Mouse (Mus musculus) heart, embryonic 12.5 days (tissue): ENCODE measurements around the gene Shb. TPM values are rescaled to one million over a fixed set of nuclear protein-coding genes. Genes with fewer than 3 reads are reported as not detected.

Experiments
- ATAC-seq: fragments of 200-750 bp; cut with Nextera tagmentation; 2 replicates; pipeline ENCODE4 v1.8.0; 2017; ENCODE audit warnings: moderate TSS enrichment, moderate library complexity; ENCODE audit not compliant: insufficient number of reproducible peaks, low FRiP score
- H3K27ac ChIP-seq: fragments of 300-500 bp; sonication (generic); 2 replicates; pipeline ENCODE4 v1.5.1; 2016; ENCODE audit warnings: mild to moderate bottlenecking, moderate library complexity; ENCODE audit not compliant: poor library complexity, severe bottlenecking
- H3K27me3 ChIP-seq: fragments of 300-500 bp; sonication (generic); replicated peaks from 2 replicates; pipeline ENCODE4 v1.6.1; 2016; ENCODE audit warnings: mild to moderate bottlenecking, moderate library complexity
- H3K36me3 ChIP-seq: fragments of 300-500 bp; sonication (generic); 2 replicates; pipeline ENCODE4 v1.6.1; 2016; ENCODE audit warnings: mild to moderate bottlenecking, moderate library complexity
- H3K4me1 ChIP-seq: fragments of 300-500 bp; sonication (generic); replicated peaks from 2 replicates; pipeline ENCODE4 v1.6.1; 2016; ENCODE audit warnings: mild to moderate bottlenecking
- H3K4me2 ChIP-seq: fragments of 300-500 bp; sonication (generic); 2 replicates; pipeline ENCODE4 v1.6.1; 2016; ENCODE audit warnings: mild to moderate bottlenecking, moderate library complexity
- H3K4me3 ChIP-seq: fragments of 300-500 bp; sonication (generic); 2 replicates; pipeline ENCODE4 v1.5.1; 2016; ENCODE audit warnings: mild to moderate bottlenecking
- H3K9ac ChIP-seq: fragments of 300-500 bp; sonication (generic); 2 replicates; pipeline ENCODE4 v1.6.1; 2016; ENCODE audit warnings: mild to moderate bottlenecking, moderate library complexity
- H3K9me3 ChIP-seq: fragments of 300-500 bp; sonication (generic); replicated peaks from 2 replicates; pipeline ENCODE4 v1.6.1; 2016; ENCODE audit warnings: mild to moderate bottlenecking, moderate library complexity
- WGBS: fragments of 180-500 bp; shearing (Covaris S2); methylation state at CpG from one replicate; pipeline ENCODE4 v1.1.7; 2016; 5-methylcytosine and 5-hydroxymethylcytosine counted together
- polyA plus RNA-seq: library from polyadenylated mRNA; unstranded; fragments of >200 nt; fragmentation: Nextera tagmentation; extraction: Ambion mirVana; gene quantifications from 2 replicates; pipeline ENCODE4 v1.2.1, GENCODE M21; 2016

The Shb gene
- polyA plus RNA-seq, 1 experiment from 2014 or later, result 15.3 TPM

DNA sequence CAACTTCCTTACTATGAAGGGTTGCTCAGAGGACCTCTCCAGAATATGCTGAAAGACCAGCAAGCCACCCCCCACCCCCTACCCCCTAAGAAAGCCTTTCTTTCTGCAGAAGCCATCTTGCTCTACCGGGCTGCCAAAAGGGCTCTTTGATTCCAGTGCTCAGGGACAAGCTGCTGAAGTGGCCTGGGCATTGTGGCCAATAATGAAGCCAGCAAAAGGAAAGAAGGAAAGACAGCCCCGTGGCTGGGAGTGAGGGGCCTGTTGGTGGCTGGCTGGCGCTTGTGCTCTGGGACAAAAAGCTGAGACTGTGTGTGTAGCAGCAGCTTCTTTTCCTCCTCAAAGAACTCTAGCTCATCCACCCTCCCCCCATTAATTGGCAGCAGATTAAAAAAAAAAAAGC, 111.5 kb downstream of the Shb start:
- no peaks in the 10 kb centered on the region for H3K9me3 ChIP-seq
- no peak overlapping the region for H3K4me3 ChIP-seq
- no peak for ATAC-seq
- 75% methylated on average over 3 of the region's 3 CpGs for WGBS
- H3K36me3 ChIP-seq, result peaks cover 6% of the 10 kb centered on the region; the same call in 1 of the 2 replicates
- no peak overlapping the region for H3K4me2 ChIP-seq
- no peaks in the 10 kb centered on the region for H3K27me3 ChIP-seq
- H3K27ac ChIP-seq, result no peak overlapping the region
- peaks cover 32% of the 10 kb centered on the region for H3K4me1 ChIP-seq
- no peak overlapping the region for H3K9ac ChIP-seq

DNA sequence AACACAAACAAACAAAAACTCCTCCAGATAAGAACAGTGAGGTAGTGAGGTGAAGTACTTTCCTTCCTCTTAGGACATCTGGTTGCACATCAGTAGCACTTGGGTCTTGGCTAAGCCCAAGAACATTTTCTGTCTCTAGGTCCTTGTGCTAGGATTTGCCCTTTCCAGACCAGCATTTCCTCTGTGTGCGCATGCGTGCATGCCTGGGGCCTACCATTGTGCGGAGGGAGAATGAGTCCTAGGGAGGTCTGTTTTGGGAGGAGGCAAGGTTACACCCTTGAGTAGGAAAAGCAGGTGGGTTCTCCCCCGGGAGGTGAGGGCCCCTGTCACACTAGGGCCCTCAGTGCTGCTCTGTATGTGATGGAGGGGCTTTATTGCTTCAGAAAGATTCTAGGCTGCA, 113.2 kb downstream of the Shb start:
- Histone ChIP-seq H3K4me1 (peaks cover 31% of the 10 kb centered on the region), H3K9ac (no peak overlapping the region)
- 83% methylated on average over 4 of the region's 4 CpGs for WGBS

DNA sequence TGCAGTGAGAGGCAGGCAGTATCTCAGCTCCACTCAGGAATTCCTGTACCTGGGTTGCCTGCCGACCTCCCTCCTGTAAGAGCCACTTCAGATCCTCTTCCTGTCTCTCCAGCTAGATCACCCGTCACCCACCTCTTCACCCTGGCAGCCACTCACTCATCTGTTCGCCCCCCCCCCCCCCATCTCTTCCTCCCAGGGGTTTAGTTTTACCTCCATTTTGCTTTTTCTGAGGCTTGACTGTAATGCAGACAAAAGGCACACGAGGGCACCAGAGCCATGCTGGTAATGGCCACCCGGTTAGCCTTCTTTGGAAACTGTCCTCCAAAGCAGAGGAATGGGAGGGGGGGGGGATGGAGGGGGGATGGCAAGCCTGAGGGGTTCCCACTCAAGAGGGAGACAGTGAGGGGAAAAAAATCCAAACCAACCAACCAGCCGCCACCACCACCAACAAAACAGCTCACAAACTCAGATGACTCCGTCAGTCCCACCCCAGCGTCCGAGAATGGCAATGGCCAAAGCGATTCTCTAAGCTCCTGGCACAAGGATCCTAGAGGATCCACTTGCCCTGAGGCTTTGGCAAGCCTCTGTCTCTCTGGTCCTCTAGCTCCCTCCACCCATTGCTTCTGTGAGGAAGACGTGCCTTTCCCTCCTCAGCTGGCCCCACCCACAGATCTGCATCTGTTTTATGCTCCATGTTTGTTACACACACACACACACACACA, 113.9 kb downstream of the Shb start:
- Histone ChIP-seq H3K27me3 (no peaks in the 10 kb centered on the region), H3K36me3 (peaks cover 2% of the 10 kb centered on the region; the same call in 1 of the 2 replicates), H3K27ac (no peak overlapping the region), H3K9ac (no peak overlapping the region), H3K4me3 (no peak overlapping the region), H3K9me3 (no peaks in the 10 kb centered on the region), H3K4me1 (peaks cover 24% of the 10 kb centered on the region), H3K4me2 (peak overlapping the region; percentile 34)
- 25% methylated on average over 11 of the region's 11 CpGs for WGBS
- ATAC-seq, result no peak

More for the DNA sequence above, 113.2 kb downstream of the Shb start:
- peaks cover 6% of the 10 kb centered on the region; the same call in 1 of the 2 replicates for H3K36me3 ChIP-seq
- no peak overlapping the region for H3K4me3 ChIP-seq
- H3K27ac ChIP-seq, result no peak overlapping the region
- no peak overlapping the region for H3K4me2 ChIP-seq
- H3K9me3 ChIP-seq, result no peaks in the 10 kb centered on the region
- no peaks in the 10 kb centered on the region for H3K27me3 ChIP-seq
- no peak for ATAC-seq

DNA sequence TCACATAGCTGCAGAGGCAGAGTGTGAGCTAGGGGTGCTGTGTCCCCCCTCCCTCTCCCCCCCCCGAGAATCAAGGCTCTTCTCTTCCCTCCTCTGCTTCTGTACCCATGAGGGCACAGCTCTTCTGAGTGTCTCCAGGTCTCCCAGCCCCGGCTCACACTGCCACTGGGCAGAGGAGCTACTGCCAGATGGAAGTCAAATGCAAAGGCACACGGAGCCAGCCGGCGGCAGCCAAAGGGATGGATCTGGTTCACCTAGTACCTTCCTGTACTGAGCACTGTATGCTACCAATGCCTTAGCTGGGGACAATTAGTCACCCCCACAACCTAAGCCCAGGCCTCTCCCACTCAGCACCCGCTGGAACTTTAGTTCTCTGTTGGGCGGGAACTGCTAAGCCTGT, 116.0 kb downstream of the Shb start:
- Histone ChIP-seq H3K4me2 (no peak overlapping the region), H3K27ac (no peak overlapping the region)

DNA sequence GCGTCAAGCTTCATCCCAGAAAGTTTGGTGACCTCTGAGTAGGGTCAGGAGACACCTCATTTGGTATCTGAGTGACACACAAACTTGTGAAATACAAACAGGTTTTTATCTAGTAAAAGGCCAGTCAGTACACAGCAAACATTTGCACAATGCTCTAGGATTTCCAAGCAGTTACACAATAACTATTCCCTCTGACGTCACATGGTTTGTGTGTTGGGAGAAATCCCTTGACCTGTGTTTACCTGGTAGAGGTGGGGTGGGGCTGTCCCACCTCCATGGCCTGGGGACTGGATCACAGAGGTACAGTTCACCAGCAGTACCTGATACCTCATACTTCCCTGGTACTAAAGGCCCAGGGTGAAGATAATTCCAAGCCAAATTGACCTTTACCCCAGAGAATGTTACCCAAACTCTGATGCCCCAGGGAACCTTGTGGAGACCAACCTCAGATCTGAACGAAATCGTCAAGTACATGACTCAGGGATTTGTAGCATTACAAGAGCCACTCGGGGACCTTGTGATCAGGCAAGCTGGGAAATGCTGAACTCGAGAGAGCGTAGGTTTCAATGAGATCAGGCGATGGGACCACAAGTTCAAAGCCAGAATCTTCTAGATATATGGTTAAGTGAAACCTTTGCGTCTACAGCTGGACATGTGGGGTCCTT, 118.5 kb downstream of the Shb start:
- Histone ChIP-seq H3K4me2 (no peak overlapping the region), H3K27me3 (no peaks in the 10 kb centered on the region), H3K4me3 (no peak overlapping the region), H3K36me3 (no peaks in the 10 kb centered on the region), H3K27ac (no peak overlapping the region), H3K4me1 (peaks cover 23% of the 10 kb centered on the region), H3K9me3 (no peaks in the 10 kb centered on the region), H3K9ac (no peak overlapping the region)
- WGBS, result 79% methylated on average over 9 of the region's 9 CpGs
- no peak for ATAC-seq

More for the DNA sequence above, 116.0 kb downstream of the Shb start:
- Histone ChIP-seq H3K9ac (no peak overlapping the region), H3K4me3 (no peak overlapping the region), H3K27me3 (no peaks in the 10 kb centered on the region), H3K9me3 (no peaks in the 10 kb centered on the region), H3K36me3 (no peaks in the 10 kb centered on the region), H3K4me1 (peaks cover 20% of the 10 kb centered on the region)
- no peak for ATAC-seq
- WGBS, result 71% methylated on average over 7 of the region's 7 CpGs

DNA sequence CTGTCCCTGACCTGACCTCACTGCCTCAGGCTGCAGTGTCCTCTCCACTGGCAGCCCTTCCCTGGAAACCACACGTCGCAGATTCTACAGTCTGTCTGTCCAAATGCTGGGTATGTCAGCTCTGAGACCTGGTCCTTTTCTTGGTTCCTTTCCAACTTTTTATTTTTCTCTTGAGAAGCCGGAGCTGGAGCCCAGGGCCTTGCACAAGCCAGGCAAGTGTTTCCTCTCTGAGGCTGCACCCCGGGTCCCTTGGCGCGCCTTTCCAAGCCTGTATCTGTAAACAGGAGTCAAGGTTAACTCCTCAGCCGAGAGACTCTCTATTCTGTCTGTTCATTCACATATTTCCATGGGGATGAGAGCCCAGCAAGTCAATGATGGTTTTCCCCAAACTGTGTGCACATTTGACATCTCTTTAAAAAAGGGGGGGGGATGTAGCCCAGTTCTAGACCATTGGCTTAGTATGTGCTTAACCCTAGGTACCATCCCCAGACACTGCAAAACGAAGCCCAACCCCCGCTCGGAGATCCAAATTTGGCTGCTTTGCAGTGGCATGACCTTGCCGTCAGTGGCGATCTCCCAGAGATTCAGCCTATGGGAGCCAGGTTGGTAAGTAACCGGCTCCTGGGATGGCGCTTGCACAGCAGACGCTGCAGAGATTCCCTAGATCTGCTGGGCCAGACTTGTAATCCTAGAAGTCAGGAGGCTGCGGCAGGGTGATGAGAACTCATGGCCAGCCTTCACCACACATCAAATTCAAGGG, 119.7 kb downstream of the Shb start:
- no peak overlapping the region for H3K4me3 ChIP-seq
- H3K9me3 ChIP-seq, result no peaks in the 10 kb centered on the region
- H3K36me3 ChIP-seq, result no peaks in the 10 kb centered on the region
- no peak overlapping the region for H3K4me2 ChIP-seq
- H3K27me3 ChIP-seq, result no peaks in the 10 kb centered on the region
- no peak overlapping the region for H3K9ac ChIP-seq
- WGBS, result 57% methylated on average over 16 of the region's 16 CpGs
- no peak for ATAC-seq
- peaks cover 17% of the 10 kb centered on the region for H3K4me1 ChIP-seq
- H3K27ac ChIP-seq, result no peak overlapping the region

DNA sequence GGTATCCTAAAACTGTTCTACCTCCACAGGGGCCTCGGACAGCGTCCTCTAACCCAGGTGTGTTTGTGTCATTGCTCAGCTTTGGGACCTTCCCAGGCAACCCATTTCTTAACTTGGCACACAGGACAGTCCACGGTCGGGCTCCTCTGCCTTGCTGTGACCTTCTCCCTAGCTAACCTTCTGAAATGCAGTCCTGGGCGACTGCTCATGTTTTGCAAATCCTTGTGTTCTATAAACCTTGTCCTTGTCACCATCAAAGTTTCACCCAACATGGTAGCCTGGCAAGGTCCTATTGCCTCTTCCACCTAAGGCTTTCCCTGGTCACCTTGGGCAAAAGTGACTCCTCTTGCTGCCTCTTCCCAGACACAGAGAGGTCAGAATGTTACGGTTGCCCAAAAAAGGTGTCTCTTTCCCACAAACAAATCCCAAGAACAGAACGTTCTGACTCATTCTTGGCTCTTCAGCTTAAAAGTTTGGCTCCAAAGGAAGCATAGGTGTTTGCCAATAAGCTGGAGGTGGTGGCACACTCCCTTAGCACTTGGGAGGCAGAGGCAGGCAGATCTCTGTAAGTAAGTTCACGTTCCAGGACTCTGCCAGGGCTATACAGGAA, 121.0 kb downstream of the Shb start:
- ATAC-seq, result no peak
- Histone ChIP-seq H3K4me1 (peaks cover 29% of the 10 kb centered on the region), H3K9me3 (no peaks in the 10 kb centered on the region), H3K4me2 (no peak overlapping the region), H3K36me3 (no peaks in the 10 kb centered on the region), H3K4me3 (no peak overlapping the region), H3K27me3 (no peaks in the 10 kb centered on the region), H3K27ac (no peak overlapping the region), H3K9ac (no peak overlapping the region)
- 87% methylated on average over 8 of the region's 8 CpGs for WGBS

DNA sequence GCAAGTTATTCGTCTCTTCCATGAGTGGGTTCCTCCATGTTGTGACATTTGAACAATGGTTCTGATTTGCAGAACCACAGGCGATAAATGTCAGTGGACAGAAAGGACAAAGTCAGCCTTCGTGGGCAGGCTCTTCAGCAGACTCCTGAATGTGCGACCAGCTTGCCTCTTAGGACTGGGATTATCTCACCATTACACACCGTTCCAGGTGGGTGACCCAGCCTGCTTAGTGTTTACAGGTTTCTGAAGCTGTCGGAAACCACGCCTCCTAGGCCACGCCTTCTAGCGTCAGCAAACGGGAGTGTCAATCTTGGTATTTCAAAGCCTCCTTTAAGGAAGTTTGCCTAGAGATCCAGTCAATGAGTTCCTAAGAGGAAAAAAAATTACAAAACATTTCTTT, 123.0 kb downstream of the Shb start:
- ATAC-seq, result peak; percentile 77
- H3K4me2 ChIP-seq, result peak overlapping the region; percentile 73
- H3K27me3 ChIP-seq, result no peaks in the 10 kb centered on the region
- H3K9ac ChIP-seq, result peak overlapping the region; percentile 97
- H3K4me1 ChIP-seq, result peaks cover 38% of the 10 kb centered on the region
- peak overlapping the region; percentile 97 for H3K4me3 ChIP-seq
- no peaks in the 10 kb centered on the region for H3K9me3 ChIP-seq
- peak overlapping the region; percentile 88 for H3K27ac ChIP-seq
- peaks cover 3% of the 10 kb centered on the region; the same call in 1 of the 2 replicates for H3K36me3 ChIP-seq
- 1% methylated on average over 10 of the region's 10 CpGs for WGBS

DNA sequence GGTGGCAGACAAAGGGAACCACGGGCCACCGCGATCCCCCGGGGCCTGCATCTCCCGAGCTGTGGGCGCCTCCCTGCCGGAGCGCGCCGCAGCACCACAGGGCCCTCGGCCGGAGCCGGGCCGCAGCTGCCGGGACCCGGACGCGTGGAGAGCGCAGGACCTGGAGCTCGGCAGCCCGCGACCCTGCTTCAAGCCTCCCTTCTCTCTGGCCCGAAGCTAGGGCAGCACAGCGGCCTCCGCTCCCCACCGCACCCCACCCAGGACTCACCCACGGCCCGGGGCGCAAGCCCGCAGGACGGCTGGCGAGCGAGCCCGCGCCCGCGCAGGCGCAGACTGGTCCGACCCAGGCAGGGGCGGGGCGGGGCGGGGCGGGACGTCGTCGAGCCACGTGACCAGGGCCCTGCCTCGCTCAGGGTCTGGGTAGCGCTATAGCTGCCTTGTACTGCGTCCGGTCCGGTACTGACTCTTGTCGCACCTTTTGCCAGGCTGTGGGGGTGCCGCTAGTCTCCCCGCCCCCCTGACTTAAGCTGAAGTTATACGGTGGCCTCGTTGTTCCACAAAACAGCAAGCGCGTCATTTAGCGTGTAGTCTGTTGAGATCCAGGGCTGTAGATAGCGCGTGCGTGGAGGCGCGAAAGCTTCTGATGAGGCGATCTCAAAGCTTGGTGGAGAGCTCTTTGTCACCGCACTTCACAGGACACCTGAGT, 123.7 kb downstream of the Shb start, which contains the start of gene Slc25a51:
Slc25a51 (minus strand) TSS at position 340 of the 706 bp plus-strand sequence.
- Histone ChIP-seq H3K27ac (peak within 1 kb of the TSS; percentile 88), H3K4me2 (peak within 1 kb of the TSS; percentile 73), H3K4me3 (peak within 1 kb of the TSS; percentile 97), H3K36me3 (peaks cover 10% of the 10 kb centered on the region), H3K9me3 (no peaks in the 10 kb centered on the region), H3K27me3 (no peaks in the 10 kb centered on the region), H3K9ac (peak within 1 kb of the TSS; percentile 97), H3K4me1 (peaks cover 45% of the 10 kb centered on the region)
- WGBS, result under 1% methylated on average over 67 of the region's 67 CpGs
- ATAC-seq, result peak; percentile 97

DNA sequence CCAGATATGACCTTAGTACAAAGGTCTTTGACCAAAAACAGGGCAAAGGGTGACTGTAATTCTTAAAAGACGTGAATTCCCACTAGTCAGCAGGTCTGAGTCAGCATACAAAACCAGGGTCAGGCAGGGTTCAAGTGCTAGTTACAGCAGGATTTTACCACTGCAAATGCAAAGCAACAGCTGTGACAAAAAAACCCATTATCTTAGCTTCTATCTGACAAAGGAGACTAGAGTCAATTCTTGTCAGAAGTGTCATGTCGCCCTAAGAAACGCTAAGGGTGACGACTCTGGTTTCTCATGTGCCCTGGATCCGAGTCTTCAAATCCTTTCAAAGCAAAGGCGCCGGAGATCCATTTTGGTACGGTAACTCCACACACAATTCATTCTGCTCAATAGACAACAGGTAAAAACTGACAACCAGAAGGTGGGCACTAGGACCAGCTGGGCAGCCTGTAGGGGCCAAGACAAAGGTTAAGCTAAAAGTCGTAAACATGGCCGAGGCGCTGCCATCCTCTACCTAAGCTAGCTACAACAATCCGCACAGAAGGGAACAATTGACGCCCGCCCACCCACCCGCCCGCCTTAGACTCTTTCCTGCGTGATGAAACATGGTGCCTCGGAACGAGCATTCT, 124.5 kb downstream of the Shb start:
- Histone ChIP-seq H3K9me3 (no peaks in the 10 kb centered on the region), H3K4me3 (peak overlapping the region; percentile 97), H3K4me1 (peaks cover 51% of the 10 kb centered on the region), H3K27ac (peak overlapping the region; percentile 88), H3K36me3 (peaks cover 13% of the 10 kb centered on the region), H3K27me3 (no peaks in the 10 kb centered on the region), H3K9ac (peak overlapping the region; percentile 97), H3K4me2 (peak overlapping the region; percentile 73)
- no peak; the same call in 1 of the 2 replicates for ATAC-seq
- WGBS, result 2% methylated on average over 19 of the region's 19 CpGs
